Mouse (Mus musculus) bone marrow, adult 2 months (tissue): Measurements from ENCODE around the gene Afap1. TPM values are rescaled to one million over a fixed set of nuclear protein-coding genes. Genes with fewer than 3 reads are reported as not detected.

Source experiments
- H3K27ac ChIP-seq: fragments of 200-500 bp; 2 replicates; pipeline ENCODE4 v1.5.1; 2012; ENCODE audit warnings: low read depth, mild to moderate bottlenecking, control low read depth, inconsistent platforms, low read length; ENCODE audit not compliant: control insufficient read depth, poor library complexity, insufficient read depth
- H3K4me1 ChIP-seq: fragments of 200-500 bp; 2 replicates; pipeline ENCODE4 v1.6.1; 2011; ENCODE audit warnings: low read length; ENCODE audit not compliant: control insufficient read depth, insufficient read depth
- H3K4me3 ChIP-seq: fragments of 200-500 bp; replicated peaks from 2 replicates; pipeline ENCODE3; 2011; ENCODE audit warnings: mild to moderate bottlenecking, low read depth, low read length, control low read depth; ENCODE audit not compliant: control insufficient read depth
- CTCF ChIP-seq: fragments of 200-500 bp; IDR thresholded peaks from 2 replicates; pipeline ENCODE4 v1.5.1; 2011; ENCODE audit warnings: low read length, control low read depth; ENCODE audit not compliant: control insufficient read depth, insufficient read depth
- POLR2A ChIP-seq: fragments of 200-500 bp; IDR thresholded peaks from 2 replicates; pipeline ENCODE4 v1.6.1; 2011; ENCODE audit warnings: low read depth, mild to moderate bottlenecking, control low read depth, low read length, borderline replicate concordance; ENCODE audit not compliant: control insufficient read depth
- WGBS: fragments of 180-500 bp; shearing (Covaris S2); methylation state at CpG from one replicate; pipeline ENCODE4 v1.1.7; 2018; 5-methylcytosine and 5-hydroxymethylcytosine counted together
- polyA plus RNA-seq: library from polyadenylated mRNA; stranded (reverse); fragments of >200 nt; gene quantifications from 2 replicates; pipeline ENCODE4 v1.2.4, GENCODE M21; 2011; ENCODE audit warnings: low replicate concordance; ENCODE audit not compliant: missing spikeins, insufficient read depth, insufficient read length

The Afap1 gene
- polyA plus RNA-seq, 1 experiment: 5.4 TPM

DNA sequence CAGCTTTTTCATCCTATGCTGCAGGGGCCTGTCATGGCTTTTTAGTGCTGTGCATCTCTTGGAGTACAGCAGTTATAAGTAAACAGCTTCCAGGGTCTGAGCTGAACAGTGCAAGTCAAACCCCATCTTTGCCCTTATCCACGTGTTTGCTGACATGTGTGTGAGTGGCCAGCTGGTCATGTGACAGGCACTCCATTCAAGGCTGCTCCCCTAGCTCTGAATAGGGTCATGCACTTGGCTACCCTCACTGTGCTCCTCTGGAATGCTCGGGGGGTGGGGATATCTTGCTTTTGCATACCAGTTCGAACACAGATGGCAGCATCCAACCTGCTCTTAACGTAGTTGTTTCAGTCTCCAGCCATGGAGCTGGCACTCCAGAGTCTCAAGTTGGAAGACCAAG is 19.7 kb upstream of the Afap1 start:
- no peak overlapping the region for H3K27ac ChIP-seq
- WGBS: 68% methylated on average over 4 of the region's 4 CpGs
- no peak for TF ChIP-seq POLR2A
- TF ChIP-seq CTCF: no peak
- no peak overlapping the region for H3K4me3 ChIP-seq
- H3K4me1 ChIP-seq: no peaks in the 10 kb centered on the region

GRCm38 (mm10) chr5:35876236-35876635 is 16.9 kb upstream of the Afap1 start:
- Histone ChIP-seq H3K27ac (no peak overlapping the region), H3K4me3 (no peak overlapping the region), H3K4me1 (peaks cover 1% of the 10 kb centered on the region; the same call in 1 of the 2 replicates)
- 82% methylated on average over 5 of the region's 5 CpGs for WGBS
- TF ChIP-seq POLR2A (no peak), CTCF (no peak)

DNA sequence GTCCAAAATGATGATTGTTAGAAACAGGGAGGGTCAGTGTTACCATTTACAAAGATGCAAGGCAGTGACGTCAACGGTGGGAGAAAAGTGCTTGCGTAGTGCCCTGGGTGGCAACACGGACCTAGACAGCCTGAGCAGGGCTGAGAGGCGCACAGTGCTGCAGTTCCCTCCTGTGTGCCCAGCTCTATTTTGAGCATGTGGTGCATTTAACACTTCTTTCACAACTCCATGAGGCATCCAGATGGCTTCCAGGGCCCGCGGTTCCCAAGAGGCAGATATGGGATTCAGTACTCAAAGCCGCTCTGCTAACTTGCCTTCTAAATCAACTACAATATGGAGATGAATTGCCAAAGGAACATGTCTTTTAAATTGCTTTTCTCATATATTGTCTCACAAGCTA is 13.9 kb upstream of the Afap1 start:
- no peak overlapping the region for H3K4me3 ChIP-seq
- TF ChIP-seq POLR2A (no peak), CTCF (no peak)
- H3K27ac ChIP-seq: no peak overlapping the region
- peaks cover 1% of the 10 kb centered on the region; the same call in 1 of the 2 replicates for H3K4me1 ChIP-seq
- 89% methylated on average over 8 of the region's 8 CpGs for WGBS

DNA sequence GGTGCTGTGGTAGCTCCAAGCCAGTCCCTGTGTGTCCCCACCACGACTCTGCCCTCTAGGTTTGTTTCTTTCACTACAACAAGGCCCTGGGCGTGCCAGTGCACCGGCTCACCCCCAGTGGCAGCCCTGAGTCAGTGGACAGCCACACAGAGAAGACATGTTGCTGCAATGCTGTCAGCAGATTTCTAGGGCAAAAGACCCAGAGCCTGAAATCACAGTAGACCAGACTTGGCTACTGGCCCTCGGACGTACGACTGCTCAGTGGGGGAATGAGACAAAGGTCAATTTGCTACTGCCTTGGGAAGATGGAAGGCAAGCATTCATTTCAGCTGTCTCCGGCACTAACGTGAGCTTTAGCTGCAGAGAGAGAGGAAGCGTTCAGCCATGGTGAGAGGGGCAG is 10.7 kb upstream of the Afap1 start:
- no peak overlapping the region for H3K27ac ChIP-seq
- TF ChIP-seq CTCF: no peak
- no peak for TF ChIP-seq POLR2A
- peaks cover 1% of the 10 kb centered on the region; the same call in 1 of the 2 replicates for H3K4me1 ChIP-seq
- 75% methylated on average over 9 of the region's 9 CpGs for WGBS
- no peak overlapping the region for H3K4me3 ChIP-seq

GRCm38 (mm10) chr5:35884262-35884661 is 8.9 kb upstream of the Afap1 start:
- Histone ChIP-seq H3K4me1 (no peaks in the 10 kb centered on the region), H3K27ac (no peak overlapping the region), H3K4me3 (no peak overlapping the region)
- WGBS: 48% methylated on average over 11 of the region's 11 CpGs
- TF ChIP-seq POLR2A (no peak), CTCF (peak; percentile 10; the same call in 1 of the 2 replicates)

- WGBS: 71% methylated on average over 5 of the region's 5 CpGs
- H3K4me3 ChIP-seq: no peak overlapping the region
- no peaks in the 10 kb centered on the region for H3K4me1 ChIP-seq
- no peak overlapping the region for H3K27ac ChIP-seq
- TF ChIP-seq POLR2A (no peak), CTCF (no peak)
Measured at GRCm38 (mm10) chr5:35884689-35885088, 8.4 kb upstream of the Afap1 start.

GRCm38 (mm10) chr5:35888959-35889358 is 4.2 kb upstream of the Afap1 start:
- Histone ChIP-seq H3K4me1 (no peaks in the 10 kb centered on the region; the same call in 1 of the 2 replicates), H3K27ac (no peak overlapping the region), H3K4me3 (no peak overlapping the region)
- TF ChIP-seq POLR2A: no peak
- TF ChIP-seq CTCF: peak; percentile 53; the same call in 1 of the 2 replicates
- WGBS: 36% methylated on average over 9 of the region's 9 CpGs

DNA sequence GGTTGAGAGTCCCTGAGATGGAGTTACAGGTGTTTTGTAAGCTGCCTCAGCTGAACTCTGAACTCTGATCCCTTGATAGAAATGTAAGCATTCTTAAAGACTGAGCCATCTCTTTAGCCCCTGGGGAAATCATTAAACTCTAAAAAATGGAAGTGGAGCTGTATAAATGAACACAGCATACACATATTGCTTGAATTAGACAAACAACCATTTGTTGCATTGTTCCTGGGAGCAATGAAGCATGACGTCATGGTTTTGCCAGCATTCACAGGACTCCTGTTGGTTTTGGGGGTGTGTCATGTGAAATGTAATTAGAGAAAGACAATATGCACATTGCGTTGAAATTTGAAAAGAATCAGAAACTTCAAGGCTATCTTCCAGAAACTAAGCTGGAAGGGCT is 3.5 kb upstream of the Afap1 start:
- TF ChIP-seq CTCF: no peak
- TF ChIP-seq POLR2A: no peak
- no peak overlapping the region for H3K27ac ChIP-seq
- WGBS: 74% methylated on average over 2 of the region's 2 CpGs
- H3K4me3 ChIP-seq: no peak overlapping the region
- peaks cover 2% of the 10 kb centered on the region for H3K4me1 ChIP-seq
